Mouse (Mus musculus) lung, postnatal 0 days (tissue): ENCODE measurements around the gene Lin7c. TPM values are rescaled to one million over a fixed set of nuclear protein-coding genes. Genes with fewer than 3 reads are reported as not detected.

ENCODE experiments used
- ATAC-seq: fragments of 200-750 bp; cut with Nextera tagmentation; 2 replicates; pipeline ENCODE4 v1.8.0; 2017; ENCODE audit warnings: moderate library complexity
- DNase-seq: peaks from one replicate; pipeline ENCODE4 v3.0.0-alpha.2; 2016; ENCODE audit warnings: low spot score
- H3K27ac ChIP-seq: fragments of 300-500 bp; sonication (generic); 2 replicates; pipeline ENCODE4 v1.5.1; 2014; ENCODE audit warnings: antibody characterized with exemption, mild to moderate bottlenecking, low read length, mixed read lengths
- H3K27me3 ChIP-seq: fragments of 300-500 bp; sonication (generic); replicated peaks from 2 replicates; pipeline ENCODE4 v1.6.1; 2014; ENCODE audit warnings: low read length, mixed read lengths; ENCODE audit not compliant: insufficient read depth
- H3K36me3 ChIP-seq: fragments of 300-500 bp; sonication (generic); 2 replicates; pipeline ENCODE4 v1.6.1; 2014; ENCODE audit warnings: low read length, mixed read lengths; ENCODE audit not compliant: insufficient read depth
- H3K4me1 ChIP-seq: fragments of 300-500 bp; sonication (generic); 2 replicates; pipeline ENCODE4 v1.6.1; 2014; ENCODE audit warnings: antibody characterized with exemption, low read depth, low read length, mixed read lengths; ENCODE audit not compliant: insufficient read depth
- H3K4me2 ChIP-seq: fragments of 300-500 bp; sonication (generic); replicated peaks from 2 replicates; pipeline ENCODE4 v1.6.1; 2014; ENCODE audit warnings: low read depth, mild to moderate bottlenecking, low read length, moderate library complexity, mixed read lengths
- H3K4me3 ChIP-seq: fragments of 300-500 bp; sonication (generic); 2 replicates; pipeline ENCODE4 v1.5.1; 2014; ENCODE audit warnings: low read depth, low read length
- H3K9ac ChIP-seq: fragments of 300-500 bp; sonication (generic); replicated peaks from 2 replicates; pipeline ENCODE4 v1.6.1; 2014; ENCODE audit warnings: low read depth, mild to moderate bottlenecking
- H3K9me3 ChIP-seq: fragments of 300-500 bp; sonication (generic); 2 replicates; pipeline ENCODE4 v1.6.1; 2016; ENCODE audit warnings: low read length, mixed read lengths
- CTCF ChIP-seq: IDR thresholded peaks from 2 replicates; pipeline ENCODE4 v1.5.1; 2016; ENCODE audit warnings: antibody characterized with exemption, mild to moderate bottlenecking
- EP300 ChIP-seq: IDR thresholded peaks from 2 replicates; pipeline ENCODE4 v1.6.1; 2016; ENCODE audit warnings: antibody characterized with exemption, mild to moderate bottlenecking, control low read depth
- WGBS: fragments of 180-500 bp; shearing (Covaris S2); extraction: QIAGEN DNeasy Blood & Tissue Kit; methylation state at CpG from one replicate; pipeline ENCODE4 v1.1.7; 2014; 5-methylcytosine and 5-hydroxymethylcytosine counted together
- polyA plus RNA-seq: library from polyadenylated mRNA; unstranded; fragments of >200 nt; fragmentation: Nextera tagmentation; extraction: Ambion mirVana; gene quantifications from 2 replicates; pipeline ENCODE4 v1.2.1, GENCODE M21; 2015

Gene Lin7c
- polyA plus RNA-seq, 1 experiment from 2014 or later, result 39.1 TPM

- H3K4me3 ChIP-seq, result no peak overlapping the region
- no peak overlapping the region for H3K4me2 ChIP-seq
- H3K4me1 ChIP-seq, result no peaks in the 10 kb centered on the region
- no peaks in the 10 kb centered on the region for H3K27me3 ChIP-seq
- TF ChIP-seq CTCF (no peak), EP300 (no peak)
- DNase-seq, result no peak
- H3K36me3 ChIP-seq, result no peaks in the 10 kb centered on the region
- no peak for ATAC-seq
- H3K9ac ChIP-seq, result no peak overlapping the region
- H3K27ac ChIP-seq, result no peak overlapping the region
- no peaks in the 10 kb centered on the region for H3K9me3 ChIP-seq
Observed at GRCm38 (mm10) chr2:109927876-109928275, 37.2 kb downstream of the Lin7c start.

GRCm38 (mm10) chr2:109928791-109929190, 38.1 kb downstream of the Lin7c start:
- Histone ChIP-seq H3K4me3 (no peak overlapping the region), H3K27ac (no peak overlapping the region)
- ATAC-seq, result no peak

GRCm38 (mm10) chr2:109929256-109929655, 38.6 kb downstream of the Lin7c start:
- Histone ChIP-seq H3K27ac (no peak overlapping the region), H3K9me3 (no peaks in the 10 kb centered on the region), H3K9ac (no peak overlapping the region), H3K36me3 (no peaks in the 10 kb centered on the region), H3K27me3 (no peaks in the 10 kb centered on the region), H3K4me1 (no peaks in the 10 kb centered on the region), H3K4me3 (no peak overlapping the region), H3K4me2 (no peak overlapping the region)
- DNase-seq (no peak), ATAC-seq (no peak)
- TF ChIP-seq CTCF (no peak), EP300 (no peak)
- 76% methylated on average over 3 of the region's 3 CpGs for WGBS

More at GRCm38 (mm10) chr2:109928791-109929190, 38.1 kb downstream of the Lin7c start:
- Histone ChIP-seq H3K4me1 (no peaks in the 10 kb centered on the region), H3K36me3 (no peaks in the 10 kb centered on the region), H3K9me3 (no peaks in the 10 kb centered on the region), H3K4me2 (no peak overlapping the region), H3K9ac (no peak overlapping the region), H3K27me3 (no peaks in the 10 kb centered on the region)
- no peak for DNase-seq
- no peak for TF ChIP-seq EP300
- no peak for TF ChIP-seq CTCF
- 51% methylated on average over 4 of the region's 4 CpGs for WGBS

GRCm38 (mm10) chr2:109930366-109930765, 39.7 kb downstream of the Lin7c start:
- Histone ChIP-seq H3K27me3 (no peaks in the 10 kb centered on the region), H3K27ac (no peak overlapping the region), H3K9ac (no peak overlapping the region), H3K4me2 (no peak overlapping the region), H3K4me3 (no peak overlapping the region), H3K9me3 (no peaks in the 10 kb centered on the region), H3K36me3 (no peaks in the 10 kb centered on the region), H3K4me1 (no peaks in the 10 kb centered on the region)
- 93% methylated on average over 5 of the region's 5 CpGs for WGBS
- TF ChIP-seq EP300 (no peak), CTCF (no peak)
- no peak for DNase-seq
- no peak for ATAC-seq

- no peaks in the 10 kb centered on the region for H3K27me3 ChIP-seq
- H3K4me1 ChIP-seq, result no peaks in the 10 kb centered on the region
- DNase-seq (no peak), ATAC-seq (no peak)
- H3K9me3 ChIP-seq, result no peaks in the 10 kb centered on the region
- TF ChIP-seq CTCF, result no peak
- 90% methylated on average over 4 of the region's 4 CpGs for WGBS
- H3K27ac ChIP-seq, result no peak overlapping the region
- no peaks in the 10 kb centered on the region for H3K36me3 ChIP-seq
- no peak overlapping the region for H3K4me3 ChIP-seq
- no peak overlapping the region for H3K9ac ChIP-seq
- H3K4me2 ChIP-seq, result no peak overlapping the region
Observed at GRCm38 (mm10) chr2:109930771-109931170, 40.1 kb downstream of the Lin7c start.

- Histone ChIP-seq H3K4me3 (no peak overlapping the region), H3K27me3 (no peaks in the 10 kb centered on the region), H3K9ac (no peak overlapping the region), H3K4me1 (no peaks in the 10 kb centered on the region), H3K36me3 (no peaks in the 10 kb centered on the region), H3K4me2 (no peak overlapping the region), H3K27ac (no peak overlapping the region), H3K9me3 (no peaks in the 10 kb centered on the region)
- ATAC-seq, result no peak
- 19% methylated on average over 13 of the region's 13 CpGs for WGBS
- no peak for DNase-seq
- TF ChIP-seq CTCF (no peak), EP300 (no peak)
Observed at GRCm38 (mm10) chr2:109931978-109932780, 41.5 kb downstream of the Lin7c start.

- no peaks in the 10 kb centered on the region for H3K27me3 ChIP-seq
- H3K9ac ChIP-seq, result no peak overlapping the region
- 80% methylated on average over 3 of the region's 3 CpGs for WGBS
- TF ChIP-seq CTCF (no peak), EP300 (no peak)
- no peak overlapping the region for H3K4me2 ChIP-seq
- H3K36me3 ChIP-seq, result no peaks in the 10 kb centered on the region
- ATAC-seq (no peak), DNase-seq (no peak)
- H3K27ac ChIP-seq, result no peak overlapping the region
- no peak overlapping the region for H3K4me3 ChIP-seq
- no peaks in the 10 kb centered on the region for H3K9me3 ChIP-seq
- no peaks in the 10 kb centered on the region for H3K4me1 ChIP-seq
Observed at GRCm38 (mm10) chr2:109933151-109933550, 42.5 kb downstream of the Lin7c start.
